Mouse (Mus musculus) testis, adult 2 months (tissue): ENCODE results near the gene Mxra7.

Experiments
- CTCF ChIP-seq: fragments of 200-500 bp; IDR thresholded peaks from 2 replicates; pipeline ENCODE4 v1.5.1; 2012; ENCODE audit warnings: low read depth, mild to moderate bottlenecking, inconsistent platforms, low read length, moderate library complexity; ENCODE audit not compliant: control insufficient read depth, insufficient read depth, insufficient replicate concordance
- POLR2A ChIP-seq: fragments of 200-500 bp; IDR thresholded peaks from 2 replicates; pipeline ENCODE4 v1.6.1; 2012; ENCODE audit warnings: low read depth, mild to moderate bottlenecking, inconsistent platforms, low read length, moderate library complexity; ENCODE audit not compliant: control insufficient read depth

- TF ChIP-seq CTCF (no peak), POLR2A (no peak)
Observed at GRCm38 (mm10) chr11:116799364-116799763, 28.5 kb downstream of the Mxra7 start.
